Mouse (Mus musculus): Measurements from ENCODE around the gene Olfr1279. TPM values are rescaled to one million over a fixed set of nuclear protein-coding genes. Genes with fewer than 3 reads are reported as not detected.
"Not testable (repeated sequence)": the region's sequence is repeated elsewhere in the genome, so short reads cannot be mapped to it uniquely, and the experiment has no call there.

The Olfr1279 gene
- polyA plus RNA-seq (2015; fragmentation: Nextera tagmentation; extraction: Ambion mirVana): not detected in 2 replicates

DNA sequence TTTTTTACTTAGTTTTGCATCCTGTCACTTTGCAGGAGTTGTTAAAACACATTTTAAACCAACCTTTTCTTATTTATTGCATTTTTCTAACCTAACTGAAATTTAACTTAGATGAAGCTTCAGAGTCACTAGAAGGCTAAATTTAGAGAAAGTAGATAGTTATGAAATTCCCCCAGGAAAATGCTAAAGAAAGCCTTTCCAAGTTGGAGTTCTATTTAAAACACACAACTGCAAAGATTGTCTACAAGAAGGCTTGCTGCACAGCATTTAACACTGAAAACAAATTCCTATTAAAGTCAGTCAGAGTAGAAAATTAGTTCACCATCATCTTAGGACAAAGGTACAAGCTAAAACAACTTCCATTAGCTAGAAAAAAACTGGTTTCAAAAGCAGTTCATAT lies at the start of gene Olfr1279:
Gene Olfr1279, plus strand, starts transcription at position 262 of the 400 bp plus-strand sequence.
- Histone ChIP-seq H3K4me2 (no peak within 1 kb of the TSS), H3K9me3 (replicated peaks) (no peaks in the 10 kb centered on the region), H3K36me3 (no peaks in the 10 kb centered on the region), H3K9ac (no peak within 1 kb of the TSS), H3K4me1 (replicated peaks) (no peaks in the 10 kb centered on the region), H3K4me3 (no peak within 1 kb of the TSS), H3K27ac (no peak within 1 kb of the TSS), H3K27me3 (no peaks in the 10 kb centered on the region)
- no peak for ATAC-seq (replicated peaks; ENCODE audit: insufficient number of reproducible peaks, insufficient read depth, low FRiP score, low read depth)

DNA sequence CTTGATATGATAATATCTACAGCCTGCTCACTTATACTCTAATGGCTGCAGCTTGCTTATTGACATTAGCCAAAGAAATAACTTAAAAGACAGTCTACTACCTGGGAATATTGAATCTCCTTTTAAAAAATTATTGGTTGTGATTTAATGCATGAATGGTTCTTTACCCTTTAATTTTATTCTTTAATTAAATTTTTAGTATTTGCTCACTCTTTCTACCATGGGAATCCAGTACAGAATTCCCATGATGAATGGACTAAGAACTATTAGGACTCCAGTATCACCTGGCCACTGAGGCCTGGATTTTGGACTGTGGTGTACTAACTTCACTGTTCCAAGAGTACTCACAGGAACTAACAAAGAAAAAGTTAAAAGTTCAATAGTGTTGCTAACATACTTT lies 46.2 kb upstream of the Olfr1279 start, which contains the start of gene Olfr1276:
Gene Olfr1276, plus strand, starts transcription at position 301 of the 400 bp plus-strand sequence.
- H3K4me1 ChIP-seq (replicated peaks): no peaks in the 10 kb centered on the region
- no peak within 1 kb of the TSS for H3K27ac ChIP-seq
- H3K9ac ChIP-seq: no peak within 1 kb of the TSS
- H3K27me3 ChIP-seq: no peaks in the 10 kb centered on the region
- no peaks in the 10 kb centered on the region for H3K36me3 ChIP-seq
- no peak within 1 kb of the TSS for H3K4me3 ChIP-seq
- no peak within 1 kb of the TSS for H3K4me2 ChIP-seq
- no peaks in the 10 kb centered on the region for H3K9me3 ChIP-seq (replicated peaks)
- no peak for ATAC-seq (replicated peaks; ENCODE audit: insufficient number of reproducible peaks, insufficient read depth, low FRiP score, low read depth)

DNA sequence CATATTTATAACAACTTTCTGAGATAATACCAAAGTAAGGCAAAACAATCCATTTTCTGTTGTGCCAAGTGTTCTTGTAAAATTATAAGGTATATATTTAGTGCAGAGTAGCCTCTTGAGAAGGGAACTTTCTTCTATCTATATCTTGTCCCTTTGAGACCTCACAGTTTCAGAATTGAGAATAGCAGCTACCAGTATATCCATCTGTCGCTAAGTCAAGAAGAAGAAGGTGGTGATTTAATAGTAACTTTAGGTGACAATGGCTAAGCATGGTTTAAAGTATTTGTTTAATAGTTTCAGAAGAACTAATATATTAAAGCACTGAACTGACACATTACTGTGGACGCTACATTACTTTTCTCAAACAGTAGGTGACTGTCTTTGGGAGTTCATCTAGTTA lies 26.4 kb upstream of the Olfr1279 start, which contains the start of gene Olfr1277:
Gene Olfr1277, minus strand, starts transcription at position 101 of the 400 bp plus-strand sequence.
- Histone ChIP-seq H3K4me1 (replicated peaks) (no peaks in the 10 kb centered on the region), H3K9me3 (replicated peaks) (no peaks in the 10 kb centered on the region), H3K27me3 (no peaks in the 10 kb centered on the region), H3K27ac (no peak within 1 kb of the TSS), H3K36me3 (no peaks in the 10 kb centered on the region), H3K4me3 (no peak within 1 kb of the TSS), H3K4me2 (no peak within 1 kb of the TSS), H3K9ac (no peak within 1 kb of the TSS)
- 74% methylated on average over 2 of the region's 2 CpGs for WGBS
- ATAC-seq (replicated peaks; ENCODE audit: insufficient number of reproducible peaks, insufficient read depth, low FRiP score, low read depth): no peak

DNA sequence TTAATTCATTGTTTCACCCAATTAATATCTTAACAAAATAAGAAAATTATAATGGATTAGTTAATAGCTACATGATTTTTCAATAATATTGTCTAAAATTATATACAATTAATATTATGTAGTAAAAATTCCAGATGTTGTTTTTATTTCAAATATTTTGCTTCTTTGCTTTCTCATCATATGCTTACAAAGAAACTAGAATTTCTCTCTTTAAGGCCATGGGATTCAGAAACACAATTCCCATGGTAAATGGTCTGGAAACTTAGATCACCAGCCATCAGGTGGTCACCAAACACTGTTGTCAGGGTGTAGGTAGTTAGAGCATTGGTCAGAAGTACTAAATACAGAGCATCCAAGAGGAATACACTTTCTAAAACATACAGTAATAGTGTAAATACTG lies 10.6 kb upstream of the Olfr1279 start, which contains the start of gene Olfr1278:
Gene Olfr1278, plus strand, starts transcription at position 301 of the 400 bp plus-strand sequence.
- H3K27me3 ChIP-seq: no peaks in the 10 kb centered on the region
- H3K4me2 ChIP-seq: no peak within 1 kb of the TSS
- H3K9me3 ChIP-seq (replicated peaks): no peaks in the 10 kb centered on the region
- H3K4me1 ChIP-seq (replicated peaks): no peaks in the 10 kb centered on the region
- H3K36me3 ChIP-seq: no peaks in the 10 kb centered on the region
- no peak within 1 kb of the TSS for H3K27ac ChIP-seq
- no peak within 1 kb of the TSS for H3K4me3 ChIP-seq
- ATAC-seq (replicated peaks; ENCODE audit: insufficient number of reproducible peaks, insufficient read depth, low FRiP score, low read depth): no peak
- H3K9ac ChIP-seq: no peak within 1 kb of the TSS

DNA sequence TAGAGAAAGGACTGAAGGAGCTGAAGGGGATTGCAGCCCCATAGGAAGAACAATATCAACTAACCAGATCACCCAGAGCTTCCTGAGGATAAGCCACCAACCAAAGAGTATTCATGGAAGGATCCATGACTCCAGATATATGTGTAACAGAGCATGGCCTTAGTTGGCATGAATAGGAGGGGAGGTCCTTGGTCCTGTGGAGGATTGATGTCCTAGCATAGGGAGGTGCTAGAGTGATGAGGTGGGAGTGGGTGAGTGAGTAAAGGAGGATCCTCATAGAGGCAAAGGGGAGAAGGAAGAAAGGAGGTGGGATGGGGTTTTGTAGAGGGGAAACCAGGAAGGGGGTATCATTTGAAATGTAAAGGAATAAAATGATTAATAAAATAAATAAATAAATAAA lies 1.9 kb upstream of the Olfr1279 start:
- no peak overlapping the region for H3K4me3 ChIP-seq
- no peak for ATAC-seq (replicated peaks; ENCODE audit: insufficient number of reproducible peaks, insufficient read depth, low FRiP score, low read depth)
- no peaks in the 10 kb centered on the region for H3K27me3 ChIP-seq
- no peaks in the 10 kb centered on the region for H3K36me3 ChIP-seq
- no peak overlapping the region for H3K9ac ChIP-seq
- no peak overlapping the region for H3K27ac ChIP-seq
- H3K9me3 ChIP-seq (replicated peaks): no peaks in the 10 kb centered on the region
- H3K4me1 ChIP-seq (replicated peaks): no peaks in the 10 kb centered on the region
- H3K4me2 ChIP-seq: no peak overlapping the region

DNA sequence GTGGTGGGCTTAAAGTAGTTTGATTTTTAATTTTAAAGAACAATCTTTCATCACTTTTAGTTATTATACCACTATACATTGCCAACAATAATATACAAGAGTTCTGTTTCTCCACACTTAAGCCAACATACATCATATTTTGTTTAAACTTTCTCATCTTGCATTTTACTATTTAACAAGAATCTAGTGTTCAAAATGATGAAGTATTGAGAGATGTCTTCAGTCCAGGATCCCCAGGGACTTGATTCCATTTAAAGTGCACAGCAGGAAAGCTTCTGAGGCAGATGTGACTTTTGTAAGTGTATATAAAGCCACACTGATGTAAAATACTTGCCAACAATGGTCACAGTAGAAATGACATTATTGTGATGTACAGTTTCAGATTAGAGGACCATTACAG lies 13.3 kb downstream of the Olfr1279 start, which contains the start of gene Olfr1280:
Gene Olfr1280, plus strand, starts transcription at position 301 of the 400 bp plus-strand sequence.
- ATAC-seq (replicated peaks; ENCODE audit: insufficient number of reproducible peaks, insufficient read depth, low FRiP score, low read depth): no peak
- Histone ChIP-seq H3K4me2 (no peak within 1 kb of the TSS), H3K4me3 (no peak within 1 kb of the TSS), H3K9ac (no peak within 1 kb of the TSS), H3K4me1 (replicated peaks) (no peaks in the 10 kb centered on the region), H3K27ac (no peak within 1 kb of the TSS), H3K36me3 (no peaks in the 10 kb centered on the region), H3K9me3 (replicated peaks) (no peaks in the 10 kb centered on the region), H3K27me3 (no peaks in the 10 kb centered on the region)

DNA sequence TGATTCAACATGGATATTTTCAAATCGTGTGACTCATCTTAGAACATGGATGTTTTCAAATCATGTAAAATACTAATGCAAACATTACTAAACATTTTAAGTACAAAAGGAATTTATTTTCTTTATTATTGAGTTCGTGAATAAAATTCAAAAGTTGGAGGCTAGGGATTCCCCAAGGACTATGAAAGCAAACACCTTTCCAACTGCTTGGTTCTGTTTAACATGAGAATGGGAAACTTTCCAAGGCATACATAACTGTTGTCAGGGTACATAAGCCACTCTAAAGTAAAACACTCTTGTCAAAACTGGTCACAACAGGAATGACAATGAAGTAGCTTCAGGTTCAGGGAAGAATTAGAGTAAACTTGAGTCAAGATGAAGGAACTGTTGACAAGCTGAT lies 25.8 kb downstream of the Olfr1279 start, which contains the start of gene Olfr1281:
Gene Olfr1281, plus strand, starts transcription at position 301 of the 400 bp plus-strand sequence.
- no peak within 1 kb of the TSS for H3K4me2 ChIP-seq
- H3K4me3 ChIP-seq: no peak within 1 kb of the TSS
- H3K9me3 ChIP-seq (replicated peaks): no peaks in the 10 kb centered on the region
- no peaks in the 10 kb centered on the region for H3K27me3 ChIP-seq
- H3K36me3 ChIP-seq: no peaks in the 10 kb centered on the region
- WGBS: 60% methylated on average over 2 of the region's 2 CpGs
- H3K4me1 ChIP-seq (replicated peaks): no peaks in the 10 kb centered on the region
- H3K9ac ChIP-seq: no peak within 1 kb of the TSS
- no peak for ATAC-seq (replicated peaks; ENCODE audit: insufficient number of reproducible peaks, insufficient read depth, low FRiP score, low read depth)
- H3K27ac ChIP-seq: no peak within 1 kb of the TSS

DNA sequence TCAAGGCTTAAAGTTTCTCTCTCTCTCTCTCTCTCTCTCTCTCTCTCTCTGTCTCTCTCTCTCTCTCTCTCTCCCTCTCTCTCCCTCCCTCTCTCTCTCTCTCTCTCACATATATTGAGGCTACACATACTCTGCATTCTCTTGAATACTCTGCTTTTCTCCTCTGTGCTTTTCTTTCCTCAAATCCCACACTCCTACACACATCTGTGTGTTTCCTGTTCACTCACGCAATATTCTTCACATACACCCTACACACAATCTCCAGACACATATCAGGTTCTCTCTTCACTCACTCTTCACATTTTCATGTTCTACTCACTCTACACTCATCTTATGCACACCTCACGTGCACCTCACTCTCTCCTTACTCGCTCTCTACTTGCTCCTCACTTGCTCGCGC lies 33.3 kb downstream of the Olfr1279 start:
- H3K9me3 ChIP-seq (replicated peaks); H3K36me3 ChIP-seq; H3K27me3 ChIP-seq; H3K4me1 ChIP-seq (replicated peaks); H3K4me3 ChIP-seq; H3K9ac ChIP-seq; H3K4me2 ChIP-seq; ATAC-seq (replicated peaks; ENCODE audit: insufficient number of reproducible peaks, insufficient read depth, low FRiP score, low read depth); H3K27ac ChIP-seq: not testable (repeated sequence)
- WGBS: 77% methylated on average over 5 of the region's 5 CpGs

DNA sequence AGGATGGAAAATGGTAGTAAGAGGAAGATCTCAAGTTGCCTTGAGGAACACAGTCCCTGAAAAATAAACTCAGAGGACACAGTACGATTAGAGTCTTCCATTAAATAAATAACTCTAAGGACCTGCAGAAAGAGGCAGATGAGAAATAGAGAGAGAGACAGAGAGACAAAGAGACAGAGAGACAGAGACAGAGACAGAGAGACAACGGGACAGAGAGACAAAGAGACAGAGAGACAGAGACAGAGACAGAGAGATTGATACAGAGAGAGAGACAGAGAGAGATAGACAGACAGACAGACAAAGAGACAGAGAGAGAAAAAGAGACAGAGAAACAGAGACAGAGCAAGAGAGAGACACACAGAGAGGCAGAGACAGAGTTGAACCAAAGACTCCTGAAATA lies 35.5 kb downstream of the Olfr1279 start, which contains the start of gene Olfr1282:
Gene Olfr1282, minus strand, starts transcription at position 101 of the 400 bp plus-strand sequence.
- H3K4me2 ChIP-seq: no peak within 1 kb of the TSS
- no peak within 1 kb of the TSS for H3K27ac ChIP-seq
- no peaks in the 10 kb centered on the region for H3K9me3 ChIP-seq (replicated peaks)
- H3K4me3 ChIP-seq: no peak within 1 kb of the TSS
- no peaks in the 10 kb centered on the region for H3K27me3 ChIP-seq
- WGBS: 52% methylated on average over 2 of the region's 2 CpGs
- no peaks in the 10 kb centered on the region for H3K4me1 ChIP-seq (replicated peaks)
- no peak within 1 kb of the TSS for H3K9ac ChIP-seq
- no peaks in the 10 kb centered on the region for H3K36me3 ChIP-seq
- ATAC-seq (replicated peaks; ENCODE audit: insufficient number of reproducible peaks, insufficient read depth, low FRiP score, low read depth): no peak

Other genes starting within 250 kb of the Olfr1279 start
- gene Gm13941, start 194.7 kb upstream of the Olfr1279 start, polyA plus RNA-seq (2015; fragmentation: Nextera tagmentation; extraction: Ambion mirVana): not detected in 2 replicates
- gene Gm15130, start 147.7 kb upstream of the Olfr1279 start, polyA plus RNA-seq (2015; fragmentation: Nextera tagmentation; extraction: Ambion mirVana): not detected in 2 replicates
- not detected in 2 replicates for gene 4930430A15Rik, start 71.0 kb upstream of the Olfr1279 start, polyA plus RNA-seq (2015; fragmentation: Nextera tagmentation; extraction: Ambion mirVana)
- gene Olfr1275, start 65.3 kb upstream of the Olfr1279 start, polyA plus RNA-seq (2015; fragmentation: Nextera tagmentation; extraction: Ambion mirVana): not detected in 2 replicates
- not detected in 2 replicates for gene Olfr1276, start 46.1 kb upstream of the Olfr1279 start, polyA plus RNA-seq (2015; fragmentation: Nextera tagmentation; extraction: Ambion mirVana)
- gene Olfr1277, start 26.5 kb upstream of the Olfr1279 start, polyA plus RNA-seq (2015; fragmentation: Nextera tagmentation; extraction: Ambion mirVana): not detected in 2 replicates
- not detected in 2 replicates for gene Olfr1278, start 10.5 kb upstream of the Olfr1279 start, polyA plus RNA-seq (2015; fragmentation: Nextera tagmentation; extraction: Ambion mirVana)
- not detected in 2 replicates for gene Olfr1280, start 13.4 kb downstream of the Olfr1279 start, polyA plus RNA-seq (2015; fragmentation: Nextera tagmentation; extraction: Ambion mirVana)
- gene Olfr1281, start 25.9 kb downstream of the Olfr1279 start, polyA plus RNA-seq (2015; fragmentation: Nextera tagmentation; extraction: Ambion mirVana): not detected in 2 replicates
- gene Olfr1282, start 35.4 kb downstream of the Olfr1279 start, polyA plus RNA-seq (2015; fragmentation: Nextera tagmentation; extraction: Ambion mirVana): not detected in 2 replicates
- not detected in 2 replicates for gene Olfr1283, start 66.2 kb downstream of the Olfr1279 start, polyA plus RNA-seq (2015; fragmentation: Nextera tagmentation; extraction: Ambion mirVana)
- not detected in 2 replicates for gene Olfr1284, start 74.9 kb downstream of the Olfr1279 start, polyA plus RNA-seq (2015; fragmentation: Nextera tagmentation; extraction: Ambion mirVana)
- not detected in 2 replicates for gene Olfr1286, start 122.5 kb downstream of the Olfr1279 start, polyA plus RNA-seq (2015; fragmentation: Nextera tagmentation; extraction: Ambion mirVana)
- not detected in 2 replicates for gene Olfr1287, start 148.5 kb downstream of the Olfr1279 start, polyA plus RNA-seq (2015; fragmentation: Nextera tagmentation; extraction: Ambion mirVana)
- gene Olfr1288, start 173.5 kb downstream of the Olfr1279 start, polyA plus RNA-seq (2015; fragmentation: Nextera tagmentation; extraction: Ambion mirVana): not detected in 2 replicates
- not detected in 2 replicates for gene Olfr1289, start 180.2 kb downstream of the Olfr1279 start, polyA plus RNA-seq (2015; fragmentation: Nextera tagmentation; extraction: Ambion mirVana)
- gene Olfr1290, start 193.2 kb downstream of the Olfr1279 start, polyA plus RNA-seq (2015; fragmentation: Nextera tagmentation; extraction: Ambion mirVana): not detected in 2 replicates
- not detected in 2 replicates for gene Olfr1291-ps1, start 196.5 kb downstream of the Olfr1279 start, polyA plus RNA-seq (2015; fragmentation: Nextera tagmentation; extraction: Ambion mirVana)
- not detected in 2 replicates for gene Olfr1293-ps, start 224.6 kb downstream of the Olfr1279 start, polyA plus RNA-seq (2015; fragmentation: Nextera tagmentation; extraction: Ambion mirVana)
- gene Olfr1294, start 239.7 kb downstream of the Olfr1279 start, polyA plus RNA-seq (2015; fragmentation: Nextera tagmentation; extraction: Ambion mirVana): not detected in 2 replicates